In genomic region chr4:150086841-150087160, GRCm38 (mm10) we compare ENCODE assay signal across 9 mouse cellular contexts. TPM values are rescaled to one million over a fixed set of nuclear protein-coding genes. Genes with fewer than 3 reads are reported as not detected.
DNase-seq lines count a peak whose midpoint lies in the region; ATAC-seq and TF ChIP-seq lines count a peak whose summit lies in the region.
"Had no signal": no experiment of that assay in that cellular context is flagged by ENCODE, and none has a peak within 500 bp of the region (broad histone marks: within the 10 kb centered on the region; RNA-seq: fewer than 3 reads in every experiment).

No protein-coding gene starts in this region.

- H3K27me3 ChIP-seq in embryonic facial prominence, embryonic 15.5 days = no peaks in the 10 kb centered on the region
- no peaks in the 10 kb centered on the region for H3K27me3 ChIP-seq in intestine, postnatal 0 days (replicated peaks; ENCODE audit: control insufficient read depth, insufficient read depth, low read length)
- 0 out of 2 replicates have a peak, but pooled peaks cover 3% of the 10 kb centered on the region for H3K27me3 ChIP-seq in neural tube, embryonic 14.5 days (ENCODE audit: control insufficient read depth, insufficient read depth, low read length)

- no peak for TF ChIP-seq CTCF in lung, adult 2 months (IDR thresholded peaks at IDR 0.05; ENCODE audit: insufficient read depth, low read length)
- TF ChIP-seq CTCF in intestine, postnatal 0 days (IDR thresholded peaks at IDR 0.05; ENCODE audit: low read depth) = no peak

- peak overlapping the region; percentile 98 for H3K4me2 ChIP-seq in embryonic facial prominence, embryonic 15.5 days (replicated peaks)
- H3K4me2 ChIP-seq in intestine, postnatal 0 days (replicated peaks; ENCODE audit: low read depth) = peak overlapping the region; percentile 97
- H3K4me2 ChIP-seq in neural tube, embryonic 14.5 days (ENCODE audit: low read depth, low read length) = peak overlapping the region; percentile 93

- no peak for ATAC-seq in embryonic facial prominence, embryonic 15.5 days (ENCODE audit: insufficient number of reproducible peaks, low FRiP score, low TSS enrichment, low read depth)
- ATAC-seq in intestine, postnatal 0 days = no peak
- ATAC-seq in neural tube, embryonic 14.5 days (ENCODE audit: low read depth) = no peak
- ATAC-seq in erythroid progenitor cell, adult 5-6 weeks (replicated peaks; ENCODE audit: low FRiP score, poor library complexity, severe bottlenecking) = no peak

- no peak for DNase-seq in lung, adult 2 months
- DNase-seq in lung, adult 18-20 months = no peak
- DNase-seq in retina, postnatal 1 day = no peak
- DNase-seq in cerebellum, adult 18-20 months = no peak

- no peaks in the 10 kb centered on the region for H3K9me3 ChIP-seq in embryonic facial prominence, embryonic 15.5 days (replicated peaks)
- H3K9me3 ChIP-seq in intestine, postnatal 0 days (ENCODE audit: control insufficient read depth) = no peaks in the 10 kb centered on the region
- no peaks in the 10 kb centered on the region for H3K9me3 ChIP-seq in neural tube, embryonic 14.5 days (ENCODE audit: control insufficient read depth, low read length)

- no peaks in the 10 kb centered on the region for H3K36me3 ChIP-seq in embryonic facial prominence, embryonic 15.5 days
- no peaks in the 10 kb centered on the region for H3K36me3 ChIP-seq in intestine, postnatal 0 days (ENCODE audit: control insufficient read depth, insufficient read depth)
- H3K36me3 ChIP-seq in neural tube, embryonic 14.5 days (ENCODE audit: control insufficient read depth, insufficient read depth, low read length) = no peaks in the 10 kb centered on the region

- H3K4me3 ChIP-seq in lung, adult 2 months (replicated peaks; ENCODE audit: extremely low read depth, low read depth, low read length) = peak overlapping the region; percentile 0
- peak overlapping the region; percentile 66 for H3K4me3 ChIP-seq in embryonic facial prominence, embryonic 15.5 days (replicated peaks)
- H3K4me3 ChIP-seq in intestine, postnatal 0 days (ENCODE audit: low read depth, low read length) = peak overlapping the region; percentile 61
- peak overlapping the region; percentile 44 for H3K4me3 ChIP-seq in neural tube, embryonic 14.5 days (ENCODE audit: low read depth, low read length)

- no peak for TF ChIP-seq POLR2A in lung, adult 2 months (IDR thresholded peaks at IDR 0.05; ENCODE audit: borderline replicate concordance, extremely low read depth, low read depth, low read length)

- H3K27ac ChIP-seq in embryonic facial prominence, embryonic 15.5 days (replicated peaks) = 0 out of 2 replicates have a peak overlapping the region, but pooled peaks have one; percentile 60
- H3K27ac ChIP-seq in intestine, postnatal 0 days (ENCODE audit: low read depth, low read length) = peak overlapping the region; percentile 81
- no peak overlapping the region for H3K27ac ChIP-seq in neural tube, embryonic 14.5 days (ENCODE audit: low read depth, low read length)

- WGBS in lung, adult 2 months = 7% methylated on average over 7 of the region's 7 CpGs
- 2% methylated on average over 7 of the region's 7 CpGs for WGBS in embryonic facial prominence, embryonic 15.5 days
- 7% methylated on average over 7 of the region's 7 CpGs for whole genome bisulfite sequencing in intestine, postnatal 0 days
- 3% methylated on average over 7 of the region's 7 CpGs for WGBS in neural tube, embryonic 14.5 days

- H3K9ac ChIP-seq in embryonic facial prominence, embryonic 15.5 days = no peak overlapping the region
- no peak overlapping the region for H3K9ac ChIP-seq in intestine, postnatal 0 days (ENCODE audit: low read depth, low read length)
- H3K9ac ChIP-seq in neural tube, embryonic 14.5 days (replicated peaks; ENCODE audit: low read depth, low read length) = peak overlapping the region; percentile 58; the same call in 1 of the 2 replicates

- peaks cover 10% of the 10 kb centered on the region; the same call in 1 of the 2 replicates for H3K4me1 ChIP-seq in lung, adult 2 months (ENCODE audit: control insufficient read depth, insufficient read depth, low read length)
- H3K4me1 ChIP-seq in embryonic facial prominence, embryonic 15.5 days = peaks cover 23% of the 10 kb centered on the region
- H3K4me1 ChIP-seq in intestine, postnatal 0 days (replicated peaks; ENCODE audit: control insufficient read depth, insufficient read depth, low read length) = peaks cover 14% of the 10 kb centered on the region; the same call in 1 of the 2 replicates
- peaks cover 8% of the 10 kb centered on the region for H3K4me1 ChIP-seq in neural tube, embryonic 14.5 days (ENCODE audit: control insufficient read depth, insufficient read depth, low read length)

RNA-seq across cellular contexts. Expression of gene Gpr157, which starts 0.4 kb away (rescaled TPM):
- polyA plus RNA-seq in lung, adult 2 months (2012; rRNA removed) = 3.8 and 5.0 TPM in 2 replicates
- polyA plus RNA-seq in embryonic facial prominence, embryonic 15.5 days (2015; fragmentation: Nextera tagmentation; extraction: Ambion mirVana) = 1.5 and 1.7 TPM in 2 replicates
- 2.5 and 3.2 TPM in 2 replicates for polyA plus RNA-seq in intestine, postnatal 0 days (2015; fragmentation: Nextera tagmentation; extraction: Ambion mirVana)
- polyA plus RNA-seq in neural tube, embryonic 14.5 days (2014; fragmentation: Nextera tagmentation; extraction: Ambion mirVana) = 0.16 and 0.33 TPM in 2 replicates
- total RNA-seq in erythroid progenitor cell, adult 5-6 weeks (2015; ENCODE audit: low replicate concordance) = 0.42 TPM in 1 of 2 replicates, not detected in the other
- 0.51 and 0.83 TPM in 2 replicates for total RNA-seq in erythroid progenitor cell, adult 5-6 weeks (2017; ENCODE audit: low replicate concordance)

RNA-seq across cellular contexts. Expression of gene Slc2a5, which starts 32.3 kb away (rescaled TPM):
- polyA plus RNA-seq in lung, adult 2 months (2012; rRNA removed) = 0.66 and 4.5 TPM in 2 replicates
- 1.7 and 2.2 TPM in 2 replicates for polyA plus RNA-seq in embryonic facial prominence, embryonic 15.5 days (2015; fragmentation: Nextera tagmentation; extraction: Ambion mirVana)
- polyA plus RNA-seq in intestine, postnatal 0 days (2015; fragmentation: Nextera tagmentation; extraction: Ambion mirVana) = 23.8 and 26.9 TPM in 2 replicates
- polyA plus RNA-seq in neural tube, embryonic 14.5 days (2014; fragmentation: Nextera tagmentation; extraction: Ambion mirVana) = 3.0 and 3.4 TPM in 2 replicates
- total RNA-seq in erythroid progenitor cell, adult 5-6 weeks (2015; ENCODE audit: low replicate concordance) = not detected in 2 replicates
- not detected in 2 replicates for total RNA-seq in erythroid progenitor cell, adult 5-6 weeks (2017; ENCODE audit: low replicate concordance)
- total RNA-seq: neutrophil, adult 5-6 weeks had no signal

Comparison
In these comparisons a context has a peak if more than half of its experiments do, and no peak if none do; other contexts are left out.
1. H3K4me3 ChIP-seq: peak in every context shown above with its lines; median percentile 66 in embryonic facial prominence, embryonic 15.5 days; 61 in intestine, postnatal 0 days; 44 in neural tube, embryonic 14.5 days; 0 in lung, adult 2 months.